Mouse (Mus musculus) yolk sac, embryonic 10.5 days (tissue): ENCODE measurements around the gene Fam135a.
A peak's percentile ranks its signal among the peaks of the same experiment; 100 is the strongest.

Experiments used
- DNase-seq: peaks from one replicate; pipeline ENCODE4 v3.0.0-alpha.2; 2017; ENCODE audit warnings: low spot score

Gene Fam135a

GRCm38 (mm10) chr1:24099926-24100869 is at the start of gene Fam135a:
Fam135a (minus strand) TSS chr1:24100341.
- DNase-seq = peak; percentile 96

DNA sequence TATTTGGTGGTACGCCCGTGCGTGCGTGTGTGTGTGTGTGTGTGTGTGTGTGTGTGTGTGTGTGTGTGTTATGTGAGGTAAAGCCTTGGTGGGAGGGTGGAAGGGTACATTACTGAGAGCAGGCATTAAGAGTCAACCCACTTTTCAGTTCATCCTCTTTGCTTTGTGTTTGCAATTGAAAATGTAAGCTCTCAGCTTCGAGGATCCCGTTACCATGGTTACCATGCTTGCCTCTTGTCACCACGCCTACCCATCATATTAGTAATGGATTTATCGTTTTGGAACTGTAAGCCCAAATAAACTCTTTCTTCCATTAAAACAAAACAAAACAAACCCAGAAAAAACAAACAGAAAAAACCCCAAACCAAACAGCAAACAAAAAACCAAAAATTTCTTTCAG is 43.4 kb upstream of the Fam135a start:
- no peak for DNase-seq

DNA sequence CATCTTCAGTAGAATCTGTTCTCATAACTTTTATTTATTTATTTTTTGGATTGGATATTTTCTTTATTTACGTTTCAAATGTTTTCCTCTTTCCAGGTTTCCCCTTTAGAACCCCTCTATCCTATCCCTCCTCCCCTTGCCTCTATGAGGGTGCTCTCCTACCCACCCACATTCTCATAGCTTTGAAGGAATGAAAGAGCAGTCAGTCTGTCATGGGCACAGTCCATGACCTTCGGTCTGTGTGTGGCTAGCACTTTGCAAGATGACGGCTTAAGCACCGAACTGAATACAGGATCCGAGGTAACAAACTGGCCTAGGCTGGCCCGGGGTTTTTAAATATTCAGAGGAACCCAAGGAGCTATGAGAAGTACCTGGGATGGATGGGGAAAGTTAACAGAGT is 40.4 kb upstream of the Fam135a start:
- no peak for DNase-seq

GRCm38 (mm10) chr1:24137133-24137532 is 37.0 kb upstream of the Fam135a start:
- peak; percentile 24 for DNase-seq

GRCm38 (mm10) chr1:24134792-24135191 is 34.7 kb upstream of the Fam135a start:
- DNase-seq = no peak

DNA sequence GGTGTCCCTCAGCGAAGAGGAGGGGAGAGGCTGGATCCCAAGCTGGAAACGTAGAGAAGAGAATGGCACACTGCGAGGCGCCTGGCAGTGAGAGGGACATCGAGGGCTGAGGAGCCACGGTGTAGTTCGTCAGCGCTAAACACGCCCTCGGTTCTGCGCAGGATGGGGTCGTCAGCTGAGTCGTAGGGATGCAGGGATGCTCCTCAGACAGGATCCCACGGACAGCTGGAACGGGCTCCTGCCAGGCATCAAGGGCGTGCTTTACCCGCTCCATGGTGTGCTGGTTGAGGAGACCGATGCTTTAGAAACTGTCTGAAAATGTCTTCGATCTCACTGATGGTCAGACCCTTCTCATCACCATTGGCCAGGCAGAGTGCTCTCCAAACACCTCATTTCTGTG is 33.7 kb upstream of the Fam135a start:
- no peak for DNase-seq

GRCm38 (mm10) chr1:24127866-24128265 is 27.7 kb upstream of the Fam135a start:
- DNase-seq = no peak

DNA sequence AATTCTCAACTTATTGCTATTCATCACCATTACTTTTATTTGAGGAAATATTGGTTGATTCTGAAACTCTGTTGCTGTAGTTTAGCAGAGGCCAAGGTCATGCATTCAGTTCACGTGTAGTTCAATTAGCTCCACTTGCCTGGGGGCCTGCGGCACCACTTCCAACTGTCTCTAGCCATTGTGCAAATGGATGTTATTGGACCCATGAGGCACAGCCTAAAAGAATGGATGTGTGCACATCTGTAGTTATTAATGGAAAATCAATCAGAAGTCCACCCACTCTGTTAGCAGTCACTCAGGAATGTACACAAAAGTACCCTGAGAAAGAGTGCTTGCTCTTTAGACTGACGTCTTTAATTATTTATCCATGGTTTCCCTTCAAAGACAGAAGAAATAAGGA is 24.5 kb upstream of the Fam135a start:
- no peak for DNase-seq

DNA sequence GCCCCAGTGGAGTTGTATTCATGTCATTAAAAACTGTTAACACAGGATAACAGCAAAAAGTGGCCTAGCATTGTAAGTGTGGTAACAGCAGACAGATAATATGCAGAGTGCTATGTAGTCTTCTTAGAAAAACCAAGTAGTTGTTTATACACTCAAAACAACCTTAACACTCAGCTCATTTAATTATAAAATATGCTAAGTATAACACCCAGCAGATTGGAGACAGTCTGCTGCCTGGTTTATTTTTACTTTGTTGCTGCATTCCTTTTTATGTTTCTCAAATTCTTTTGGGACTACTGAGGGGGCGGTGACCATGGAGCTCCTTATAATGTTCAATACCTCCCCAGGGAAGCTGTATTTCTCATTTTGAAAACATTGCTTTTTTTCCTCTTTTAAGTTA is 22.4 kb upstream of the Fam135a start:
- no peak for DNase-seq

DNA sequence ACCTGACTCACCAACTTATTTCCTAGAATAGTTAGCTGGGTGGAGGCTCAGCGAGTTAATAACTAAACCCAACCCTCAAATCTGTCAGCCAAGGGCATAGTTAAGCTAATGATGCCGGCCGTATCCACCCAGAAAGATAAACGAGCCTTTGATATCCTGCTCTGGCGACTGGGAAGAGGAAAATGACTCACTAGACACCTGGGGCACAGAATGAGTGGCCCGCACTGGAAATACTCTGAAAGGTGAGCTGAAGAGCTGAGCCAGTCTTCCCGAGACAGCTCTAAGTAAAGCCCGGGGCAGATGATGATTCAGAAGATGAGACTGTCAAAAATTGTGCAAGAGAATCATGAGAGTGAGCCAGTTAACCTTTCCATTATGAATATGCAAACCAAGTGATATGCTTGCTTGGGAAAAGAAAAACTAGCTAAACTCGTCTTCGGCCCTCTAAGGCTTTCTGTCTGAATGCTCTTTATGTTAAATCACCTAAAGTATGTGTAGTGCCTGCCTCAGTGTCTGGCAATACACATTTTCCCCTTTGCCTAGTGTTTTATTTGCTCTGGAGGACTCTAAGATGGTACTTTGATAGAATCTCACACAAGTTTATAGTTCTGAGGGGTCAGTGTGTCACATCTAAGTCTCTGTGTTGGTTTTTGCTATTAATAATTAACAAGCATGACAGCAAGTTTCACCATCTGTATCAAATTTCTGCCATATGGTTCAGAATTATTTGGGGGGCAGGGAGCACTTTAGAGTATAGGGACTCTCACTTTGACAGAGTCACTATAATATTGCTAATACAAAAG is 8.0 kb upstream of the Fam135a start:
- no peak for DNase-seq

GRCm38 (mm10) chr1:24107378-24107777 is 7.2 kb upstream of the Fam135a start:
- no peak for DNase-seq

GRCm38 (mm10) chr1:24102579-24103149 is 2.5 kb upstream of the Fam135a start:
- no peak for DNase-seq

DNA sequence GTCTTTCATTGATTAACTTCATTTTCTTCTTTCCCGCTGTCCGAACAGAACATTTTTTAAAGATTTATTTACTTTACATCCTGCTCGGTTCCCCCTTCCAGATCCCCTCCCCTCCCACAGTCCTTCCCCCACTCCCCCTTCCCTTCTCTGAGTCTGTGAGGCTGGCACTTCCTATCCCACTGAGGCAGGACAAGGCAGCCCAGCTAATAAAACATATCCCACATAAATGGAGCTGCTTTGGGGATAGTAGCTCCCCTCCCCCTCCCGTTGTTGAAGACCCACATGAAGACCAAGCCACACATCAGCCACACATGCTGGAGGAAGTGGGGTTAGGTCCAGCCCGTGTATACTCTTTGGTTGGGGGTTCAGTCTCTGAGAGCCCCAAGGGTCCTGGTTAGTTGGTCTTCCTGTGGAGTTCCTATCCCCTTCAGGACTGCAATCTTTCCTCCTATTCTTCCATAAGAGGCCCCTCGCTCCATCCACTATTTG is 773 bp upstream of the Fam135a start:
- no peak for DNase-seq

DNA sequence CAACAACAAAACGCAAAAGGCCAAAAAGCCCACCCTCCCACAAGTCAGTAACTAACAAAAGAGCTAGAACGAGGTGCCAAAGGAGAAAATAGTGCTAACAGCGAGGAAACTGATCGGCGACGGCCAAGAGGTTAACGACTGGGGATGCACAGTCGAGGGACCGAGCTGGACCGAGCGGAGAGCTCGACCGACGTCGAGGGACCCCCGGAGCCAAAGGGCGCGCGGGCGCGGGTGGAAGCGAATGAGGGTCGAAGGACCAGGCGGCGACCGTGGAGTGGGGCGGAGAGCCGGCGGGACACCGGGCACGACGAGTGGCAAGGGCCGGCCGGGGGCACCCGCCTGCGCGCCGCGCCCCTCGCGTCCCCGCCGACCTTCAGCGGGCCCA is 608 bp downstream of the Fam135a start:
- no peak for DNase-seq

DNA sequence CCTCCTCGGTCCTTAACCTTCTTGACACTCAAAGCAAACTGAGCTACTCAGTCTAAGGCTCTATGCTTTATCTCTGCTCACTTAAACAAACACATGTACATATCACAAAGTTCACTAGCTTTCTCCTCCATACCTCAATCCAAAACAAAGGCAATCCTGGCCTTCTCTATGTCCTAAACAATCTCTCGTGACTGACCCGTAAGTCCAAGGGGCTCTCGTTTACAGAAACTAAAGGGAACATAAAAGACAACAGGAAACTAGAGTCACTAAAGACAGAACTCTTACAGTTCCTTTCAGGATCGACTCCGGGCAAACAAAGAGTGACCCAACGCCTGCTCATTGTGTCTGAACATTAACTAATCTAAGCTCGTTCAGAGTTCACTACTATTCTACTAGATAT is 2.6 kb downstream of the Fam135a start:
- DNase-seq = peak; percentile 64

DNA sequence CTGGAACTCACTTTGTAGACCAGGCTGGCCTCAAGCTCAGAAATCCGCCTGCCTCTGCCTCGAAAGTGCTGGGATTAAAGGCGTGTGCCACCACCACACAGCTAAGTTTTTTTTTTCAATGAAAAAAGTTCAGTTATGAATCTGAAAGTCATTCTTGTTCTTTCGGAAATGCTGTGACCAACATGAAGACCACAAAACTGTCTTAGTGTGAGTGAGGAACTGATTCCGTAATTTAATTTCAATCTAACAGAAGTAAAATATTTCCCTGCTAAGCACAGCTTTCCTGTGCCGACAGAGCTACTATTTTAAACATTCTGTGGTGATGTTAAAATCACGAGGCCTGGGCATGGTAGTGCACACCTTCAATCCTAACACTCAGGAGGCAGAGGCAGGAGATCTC is 7.7 kb downstream of the Fam135a start:
- DNase-seq = no peak

- DNase-seq = no peak
Measured at GRCm38 (mm10) chr1:24090603-24091002, 9.5 kb downstream of the Fam135a start.

DNA sequence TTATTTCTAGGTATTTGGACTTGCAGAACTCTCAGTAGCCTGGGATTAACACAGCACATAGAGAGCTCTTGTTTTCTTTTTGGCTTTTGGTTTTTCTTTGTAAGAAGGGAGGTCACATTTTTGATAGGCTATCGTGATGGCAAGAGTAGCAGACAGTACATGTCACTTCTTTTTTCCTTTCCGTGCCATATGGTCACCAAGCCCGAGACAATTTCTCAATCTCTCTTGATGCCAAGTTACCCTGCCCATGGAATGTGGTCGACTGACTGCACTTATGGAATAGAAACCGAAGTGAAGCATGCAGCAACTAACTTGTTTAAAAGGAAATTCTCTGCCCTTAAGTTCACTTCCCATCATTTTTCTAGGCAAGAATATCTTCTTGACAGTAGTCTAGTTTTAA is 10.0 kb downstream of the Fam135a start:
- DNase-seq = no peak

- no peak for DNase-seq
Measured at GRCm38 (mm10) chr1:24086176-24086575, 14.0 kb downstream of the Fam135a start.

DNA sequence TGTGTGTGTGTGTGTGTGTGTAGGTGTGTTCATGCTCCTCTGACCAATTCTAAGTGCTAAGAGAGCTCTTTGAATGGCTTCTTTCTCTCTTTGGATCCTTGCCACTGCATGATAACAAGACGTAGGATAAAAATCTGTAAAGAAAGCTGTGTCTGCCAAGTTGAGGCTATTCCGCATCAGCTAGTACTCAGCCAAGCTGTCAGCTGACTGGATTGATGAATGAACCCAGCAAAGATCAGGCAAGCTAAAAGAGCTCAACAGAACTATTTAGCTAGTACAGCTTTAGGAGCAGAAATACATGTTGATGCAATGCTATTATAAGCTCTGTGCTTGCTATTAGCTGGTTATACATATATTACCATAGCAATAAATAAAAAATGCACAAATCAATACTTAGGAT is 25.7 kb downstream of the Fam135a start:
- no peak for DNase-seq

DNA sequence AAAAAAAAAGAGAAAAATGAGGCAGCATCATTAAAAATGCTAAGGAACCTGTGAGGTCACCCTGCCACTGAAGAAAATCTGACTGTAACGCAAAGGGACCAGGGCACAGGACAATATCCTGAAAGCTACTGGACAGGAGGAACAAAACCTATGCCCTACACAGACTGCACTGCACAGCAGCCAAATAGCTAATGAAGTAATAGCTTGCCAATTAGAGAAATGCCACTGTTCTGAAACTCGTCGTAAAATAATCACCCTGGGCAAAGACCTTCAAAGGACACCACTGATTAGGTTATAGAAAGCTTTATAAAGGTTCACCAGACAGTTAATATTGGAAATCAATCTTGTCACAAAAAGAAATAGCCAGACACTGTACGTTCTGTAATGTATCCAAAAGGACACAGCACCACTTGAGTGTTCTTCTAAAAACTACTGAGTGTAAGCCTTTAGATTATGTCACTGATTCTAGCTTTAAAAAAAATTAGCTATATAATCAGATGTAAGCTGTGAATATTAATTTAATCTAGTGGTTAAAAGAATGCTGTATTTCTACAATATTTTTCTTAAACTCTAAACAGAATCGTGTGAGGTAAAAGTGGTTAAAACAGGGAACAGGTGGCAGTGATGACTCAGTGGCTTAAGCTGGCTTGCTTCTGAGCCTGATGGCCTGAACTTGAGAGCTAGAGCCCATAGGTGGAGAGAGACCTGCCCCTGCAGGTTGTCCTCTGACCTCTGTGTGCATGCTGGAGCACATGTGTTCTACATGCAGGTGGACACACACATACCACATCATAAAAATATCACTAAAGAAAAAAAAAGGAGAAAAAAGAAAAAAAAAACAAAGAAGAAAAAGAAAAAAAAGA is 26.5 kb downstream of the Fam135a start:
- no peak for DNase-seq

DNA sequence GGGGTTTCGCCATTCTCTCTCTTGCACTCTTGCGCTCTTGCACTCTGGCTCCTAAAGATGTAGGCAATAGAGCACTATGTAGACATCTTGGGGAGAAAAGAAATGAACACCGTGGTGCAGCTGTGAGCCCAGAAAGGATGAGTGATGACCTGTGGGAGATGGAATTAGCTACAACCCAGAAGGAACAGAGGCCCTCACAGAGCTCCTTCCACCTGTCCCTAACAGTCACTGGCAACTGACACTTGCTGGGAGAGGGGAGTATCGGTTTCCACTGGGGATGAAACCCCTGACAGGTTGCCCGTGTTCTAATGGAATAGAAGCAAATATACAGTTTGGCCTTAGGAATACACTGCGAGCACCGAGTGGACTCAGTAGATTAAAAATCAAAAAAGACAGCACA is 31.3 kb downstream of the Fam135a start:
- DNase-seq = no peak
